Mouse (Mus musculus) activated CD4-positive, CD25-positive, alpha-beta regulatory T cell, adult 4 months (primary cell): ENCODE data around the gene Serinc4. TPM values are rescaled to one million over a fixed set of nuclear protein-coding genes. Genes with fewer than 3 reads are reported as not detected.

Experiments
- ATAC-seq: one replicate; pipeline ENCODE4 v1.8.0; 2017
- polyA plus RNA-seq, 2 experiments: library from polyadenylated mRNA; unstranded; fragments of 100-300 nt; shearing (Covaris generic); gene quantifications; one replicate each; pipeline ENCODE4 v1.2.1; 2017

Serinc4 gene
- polyA plus RNA-seq, 2 experiments from 2014 or later: not detected

DNA sequence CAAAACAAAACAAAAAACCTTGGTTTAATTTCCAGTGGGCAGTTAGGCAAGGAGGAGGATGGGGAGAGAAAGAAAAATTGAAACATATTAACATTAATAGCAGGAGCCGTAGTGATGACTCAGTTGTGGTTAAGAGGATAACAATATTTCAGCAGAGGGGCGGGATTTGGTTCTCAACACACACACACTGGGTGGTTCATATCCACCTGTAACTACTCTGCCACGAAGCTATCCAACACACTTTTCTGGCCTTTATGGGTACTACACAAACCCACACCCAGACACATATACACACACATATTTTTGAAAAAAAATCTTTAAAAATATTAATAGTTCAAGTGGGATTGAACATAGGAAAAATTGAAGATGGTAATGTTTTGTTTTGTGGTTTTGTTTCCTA, 9.6 kb downstream of the Serinc4 start:
- no peak for ATAC-seq

- no peak for ATAC-seq
Observed at GRCm38 (mm10) chr2:121446506-121446905, 10.1 kb downstream of the Serinc4 start.

- ATAC-seq: no peak
Observed at GRCm38 (mm10) chr2:121445117-121445516, 11.5 kb downstream of the Serinc4 start.

GRCm38 (mm10) chr2:121444178-121444577, 12.4 kb downstream of the Serinc4 start, which contains the start of gene Ell3:
Ell3 (minus strand) TSS chr2:121444278.
- no peak for ATAC-seq

DNA sequence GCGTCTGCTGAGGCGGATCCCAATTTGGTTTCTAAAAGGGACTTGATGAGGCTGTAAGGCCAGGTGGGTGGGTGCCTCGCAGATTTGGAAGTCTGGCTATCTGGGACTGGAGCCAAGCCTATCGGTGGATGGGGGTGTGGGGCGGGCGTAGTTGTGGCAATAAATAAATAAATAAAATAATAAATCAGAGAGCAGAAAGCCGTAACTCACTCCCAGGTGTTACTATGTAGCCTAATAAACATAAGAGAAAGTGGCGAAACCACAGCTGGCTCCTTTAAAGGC, 13.6 kb downstream of the Serinc4 start:
- no peak for ATAC-seq

DNA sequence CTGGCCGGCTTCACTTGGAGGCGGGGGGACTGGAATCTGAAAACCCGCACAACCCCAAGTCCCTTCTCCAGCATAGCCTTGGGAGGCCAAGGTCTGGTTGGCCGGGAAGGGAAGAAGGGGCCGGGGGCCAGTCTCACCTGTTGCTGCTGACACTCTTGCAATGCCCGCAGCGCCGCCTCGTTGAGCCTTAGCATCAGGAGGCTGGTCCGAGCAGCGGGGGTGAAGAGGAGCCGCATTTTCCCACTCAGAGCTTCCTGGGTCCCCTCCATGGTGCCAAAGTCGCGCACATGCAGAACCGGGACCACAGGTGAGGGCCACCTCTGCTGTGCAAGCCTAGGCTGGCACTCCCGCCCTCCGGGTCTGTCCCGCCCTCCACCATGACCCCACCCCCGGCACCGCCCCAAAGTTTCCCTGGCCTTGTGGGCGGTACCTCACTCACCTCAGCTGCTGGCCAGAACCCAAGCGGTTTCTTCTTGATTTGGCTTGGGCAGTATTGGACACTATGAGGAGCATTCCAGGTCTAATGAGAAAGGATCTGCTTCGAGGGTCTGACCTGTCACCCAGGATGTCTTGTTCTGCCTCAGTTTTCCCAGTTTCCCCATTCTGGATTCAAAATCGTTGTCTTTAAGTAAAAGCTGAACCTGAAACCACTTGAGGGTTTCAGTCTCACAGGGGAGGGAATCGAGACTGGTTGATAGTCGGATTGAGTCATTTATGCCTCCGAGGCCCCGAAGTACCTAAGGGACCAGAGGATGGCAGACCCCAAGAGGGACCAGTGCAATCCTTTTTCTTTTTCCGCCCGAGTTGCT, 14.1 kb downstream of the Serinc4 start:
- peak; percentile 92 for ATAC-seq

GRCm38 (mm10) chr2:121441800-121442199, 14.8 kb downstream of the Serinc4 start:
- no peak for ATAC-seq

DNA sequence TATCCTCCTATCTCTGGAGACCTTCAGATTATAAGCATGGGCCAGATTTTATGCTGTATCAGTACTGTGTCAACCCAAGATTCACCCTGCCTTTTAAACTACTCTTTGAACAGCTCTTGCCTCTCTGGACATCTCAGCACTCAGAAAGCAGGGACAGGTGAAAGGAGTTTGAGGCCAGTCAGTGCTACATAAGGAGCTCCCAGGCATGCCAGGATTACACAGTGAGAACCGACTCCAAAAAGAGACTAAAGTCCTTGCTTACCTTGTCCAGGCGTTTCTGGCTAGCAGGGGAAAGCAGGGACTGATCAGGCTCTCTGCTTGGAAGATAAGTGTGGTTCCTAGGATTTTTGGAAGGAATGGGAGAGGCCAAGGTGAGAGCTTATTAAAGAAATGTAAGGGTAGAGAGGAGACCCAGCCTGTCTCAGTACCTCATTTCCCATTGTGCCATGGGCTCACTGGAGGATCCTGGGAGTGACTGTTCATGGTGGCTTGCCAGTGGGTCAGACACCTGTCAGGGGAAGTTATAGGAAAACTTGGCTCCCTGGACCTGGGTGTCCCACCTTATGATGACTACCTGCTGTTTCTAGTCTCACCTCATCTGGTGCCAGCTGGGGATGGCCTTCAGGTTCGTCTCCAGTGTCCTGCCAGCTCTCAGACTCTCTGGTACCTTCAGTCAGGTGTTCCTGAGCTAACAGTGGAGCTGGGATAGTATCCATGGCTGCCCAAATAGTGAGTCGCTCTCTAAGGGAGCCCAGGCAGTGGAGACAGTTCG, 15.6 kb downstream of the Serinc4 start:
- no peak for ATAC-seq

DNA sequence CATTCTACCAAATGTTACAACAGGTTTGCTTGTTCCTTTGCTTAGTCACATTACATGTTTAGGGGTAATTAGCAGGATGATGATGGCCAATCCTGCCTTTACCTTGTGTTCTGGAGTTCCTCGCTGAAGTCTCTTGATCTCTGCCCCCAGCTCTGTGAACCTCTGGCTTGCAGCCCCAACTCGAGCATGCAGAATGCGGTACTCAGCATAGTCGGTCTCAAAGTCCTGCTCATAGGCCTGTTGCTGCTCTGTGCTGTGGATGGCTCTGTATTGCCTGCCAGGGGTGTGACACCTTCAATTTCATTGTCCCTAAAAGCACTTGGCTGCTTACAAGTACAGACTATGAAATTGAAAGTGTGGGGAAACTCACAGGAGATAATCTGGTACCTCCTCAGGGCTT, 16.8 kb downstream of the Serinc4 start:
- ATAC-seq: no peak

GRCm38 (mm10) chr2:121434854-121435253, 21.7 kb downstream of the Serinc4 start:
- ATAC-seq: peak; percentile 64

DNA sequence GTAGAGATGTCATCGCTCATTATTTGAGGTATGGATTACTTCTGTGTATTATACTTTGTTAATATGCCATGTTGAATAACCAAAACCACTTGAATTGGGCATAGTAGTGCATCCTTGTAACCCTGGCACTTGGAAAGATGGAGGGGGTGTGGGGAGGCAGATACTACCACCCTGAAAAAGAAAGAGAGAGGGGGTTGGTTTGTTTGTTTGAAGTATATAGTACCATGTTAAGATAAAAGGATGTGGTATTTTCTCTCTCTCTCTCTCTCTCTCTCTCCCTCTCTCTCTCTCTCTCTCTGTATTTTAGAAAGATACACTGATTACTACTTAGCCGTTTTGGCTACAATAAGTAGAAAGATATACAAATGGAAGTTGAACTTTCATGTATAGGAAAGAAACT, 30.7 kb downstream of the Serinc4 start:
- peak; percentile 36 for ATAC-seq

GRCm38 (mm10) chr2:121423166-121423565, 33.4 kb downstream of the Serinc4 start:
- no peak for ATAC-seq

- ATAC-seq: no peak
Observed at GRCm38 (mm10) chr2:121418476-121418875, 38.1 kb downstream of the Serinc4 start.

DNA sequence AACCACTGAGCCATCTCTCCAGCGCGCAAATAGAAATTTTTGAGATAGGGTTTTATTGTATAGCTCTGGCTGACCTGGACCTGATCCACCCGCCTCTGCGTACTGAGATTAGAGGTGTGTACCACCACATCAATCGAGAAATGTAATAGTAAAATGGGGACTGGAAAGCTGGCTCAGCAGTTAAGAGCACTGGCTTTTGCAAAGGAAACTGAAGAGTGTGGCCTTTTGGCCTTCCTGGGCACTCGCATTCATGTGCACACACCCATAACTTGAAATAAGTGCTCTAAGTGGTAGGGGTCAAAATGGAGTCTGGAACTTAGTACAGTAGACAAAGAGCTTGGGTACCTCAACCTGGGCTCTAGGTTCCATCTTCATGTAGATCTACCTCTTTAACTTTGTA, 40.2 kb downstream of the Serinc4 start:
- no peak for ATAC-seq

GRCm38 (mm10) chr2:121415591-121415990, 41.0 kb downstream of the Serinc4 start:
- ATAC-seq: no peak

DNA sequence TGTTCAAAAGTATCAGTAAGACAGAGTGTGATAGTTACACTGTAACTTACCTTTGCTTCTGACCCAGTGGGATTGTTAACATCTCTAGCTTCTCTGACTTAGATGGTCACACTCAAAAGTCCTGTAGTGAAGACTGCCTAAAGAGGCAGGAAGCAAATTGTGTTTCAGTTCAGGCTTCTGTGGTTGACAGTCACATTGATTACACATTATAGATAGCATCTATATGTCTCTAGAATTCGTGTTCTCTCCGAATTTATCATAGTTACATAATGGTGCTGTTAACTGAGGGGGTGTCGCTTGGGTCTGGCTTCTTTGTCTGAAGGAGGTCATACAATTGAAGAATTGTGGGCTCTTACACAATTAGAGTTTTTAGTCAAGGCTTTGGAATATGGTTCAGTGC, 41.5 kb downstream of the Serinc4 start:
- no peak for ATAC-seq

DNA sequence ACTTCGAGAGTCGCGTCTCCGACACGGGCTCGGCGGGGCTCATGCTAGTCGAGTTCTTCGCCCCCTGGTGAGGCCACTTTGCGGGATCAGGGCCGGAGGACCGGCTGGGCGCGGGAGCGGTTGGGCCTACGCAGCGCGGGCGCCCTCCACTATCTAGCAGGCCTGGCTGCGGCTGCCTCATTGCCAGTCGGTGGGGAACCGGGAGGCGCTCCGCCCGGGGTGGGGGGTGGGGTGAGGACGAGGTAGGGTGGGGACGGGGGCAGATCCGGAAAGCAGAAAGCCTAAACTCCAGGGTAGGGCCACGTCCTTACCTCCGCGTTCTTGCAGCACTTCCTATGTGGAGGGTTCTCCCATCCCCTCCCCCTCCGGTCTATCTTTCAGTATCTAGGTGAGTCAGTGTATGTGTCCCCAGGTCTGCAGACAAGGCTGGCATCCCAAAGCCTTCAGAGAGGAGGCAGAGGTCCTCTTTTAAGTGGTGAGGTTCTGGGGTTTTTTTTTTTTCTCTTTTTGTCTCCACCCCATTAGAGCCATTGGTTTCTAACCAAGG, 42.4 kb downstream of the Serinc4 start:
- ATAC-seq: peak; percentile 38

- peak; percentile 78 for ATAC-seq
Observed at GRCm38 (mm10) chr2:121413387-121414042, 43.1 kb downstream of the Serinc4 start, which contains the start of the genes Pdia3 and Catsper2. Pdia3 (plus strand) TSS chr2:121413775. Catsper2 (minus strand) TSS chr2:121413792.

GRCm38 (mm10) chr2:121412843-121413386, 43.7 kb downstream of the Serinc4 start:
- ATAC-seq: no peak

DNA sequence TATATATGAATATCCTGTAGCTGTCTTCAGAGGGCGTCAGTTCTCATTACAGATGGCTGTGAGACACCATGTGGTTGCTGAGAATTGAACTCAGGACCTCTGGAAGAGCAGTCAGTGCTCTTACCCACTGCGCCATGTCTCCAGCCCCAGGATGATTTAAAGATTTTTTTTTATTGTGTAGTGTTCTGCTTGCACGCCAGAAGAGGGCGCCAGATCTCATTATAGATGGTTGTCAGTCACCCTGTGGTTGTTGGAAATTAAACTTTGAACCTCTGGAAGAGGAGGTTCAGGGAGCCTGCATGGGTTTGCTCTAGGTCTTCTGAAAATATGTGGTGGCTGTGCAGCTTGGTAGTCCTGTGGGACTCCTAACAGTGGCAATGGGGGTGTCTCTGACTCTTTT, 48.4 kb downstream of the Serinc4 start:
- ATAC-seq: peak; percentile 84

- ATAC-seq: no peak
Observed at GRCm38 (mm10) chr2:121403296-121403695, 53.3 kb downstream of the Serinc4 start.

DNA sequence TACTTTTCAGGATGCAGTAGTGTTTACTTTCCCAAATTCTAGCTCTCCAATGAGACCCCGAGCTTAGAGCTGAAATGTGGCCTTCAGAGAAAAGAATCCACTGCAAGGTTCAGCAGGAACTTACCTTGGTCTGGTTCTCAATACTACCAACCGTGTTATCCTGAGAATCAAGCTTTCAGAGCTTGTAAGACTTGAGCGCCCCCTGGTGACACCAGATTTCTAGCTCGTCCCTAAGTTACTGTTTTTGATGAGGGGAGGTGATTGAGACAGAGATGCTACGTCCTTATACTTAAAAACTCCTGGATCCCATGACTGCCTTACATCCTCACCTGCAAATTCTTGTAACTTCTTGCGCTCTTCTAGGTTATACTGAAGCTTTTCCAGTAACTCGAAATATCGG, 60.0 kb downstream of the Serinc4 start:
- peak; percentile 57 for ATAC-seq
